In genomic region chr15:101929666-101930065, GRCm38 (mm10) we compare ENCODE assay signal across 8 mouse cellular contexts. TPM values are rescaled to one million over a fixed set of nuclear protein-coding genes. Genes with fewer than 3 reads are reported as not detected.
DNase-seq lines count a peak whose midpoint lies in the region; ATAC-seq and TF ChIP-seq lines count a peak whose summit lies in the region.

No protein-coding gene starts in this region.

- no peak overlapping the region for H3K4me3 ChIP-seq in forebrain, embryonic 14.5 days (ENCODE audit: low read depth, low read length)
- peak overlapping the region; percentile 24 for H3K4me3 ChIP-seq in kidney, embryonic 14.5 days (ENCODE audit: low read length)
- peak overlapping the region; percentile 8 for H3K4me3 ChIP-seq in lung, embryonic 15.5 days
- peak overlapping the region; percentile 29 for H3K4me3 ChIP-seq in stomach, embryonic 16.5 days (replicated peaks; ENCODE audit: low read length)

- H3K4me2 ChIP-seq in forebrain, embryonic 14.5 days (ENCODE audit: low read length), result peak overlapping the region; percentile 36
- H3K4me2 ChIP-seq in kidney, embryonic 14.5 days (replicated peaks; ENCODE audit: low read depth, low read length), result peak overlapping the region; percentile 51
- H3K4me2 ChIP-seq in lung, embryonic 15.5 days, result peak overlapping the region; percentile 42
- peak overlapping the region; percentile 48 for H3K4me2 ChIP-seq in stomach, embryonic 16.5 days (ENCODE audit: low read depth, low read length)

- no peaks in the 10 kb centered on the region for H3K36me3 ChIP-seq in forebrain, embryonic 14.5 days (ENCODE audit: control insufficient read depth, insufficient read depth, low read length)
- no peaks in the 10 kb centered on the region for H3K36me3 ChIP-seq in kidney, embryonic 14.5 days (ENCODE audit: control insufficient read depth, insufficient read depth, low read length)
- H3K36me3 ChIP-seq in lung, embryonic 15.5 days, result no peaks in the 10 kb centered on the region
- H3K36me3 ChIP-seq in stomach, embryonic 16.5 days (ENCODE audit: control insufficient read depth, insufficient read depth, low read length), result no peaks in the 10 kb centered on the region

- DNase-seq in brain, embryonic 14.5 days (ENCODE audit: low read depth), result peak; percentile 14
- DNase-seq in forebrain, embryonic 14.5 days (ENCODE audit: low spot score), result no peak
- DNase-seq in adipocyte (ENCODE audit: low spot score), result no peak
- DNase-seq in cerebellum, adult 9-10 months, result no peak
- no peak for DNase-seq in left cerebral cortex, adult 18-20 months (ENCODE audit: low spot score in 2 of 2)

- H3K4me1 ChIP-seq in forebrain, embryonic 14.5 days (ENCODE audit: control insufficient read depth, insufficient read depth, low read length), result no peaks in the 10 kb centered on the region
- peaks cover 15% of the 10 kb centered on the region for H3K4me1 ChIP-seq in kidney, embryonic 14.5 days (ENCODE audit: control insufficient read depth, insufficient read depth, low read length)
- H3K4me1 ChIP-seq in lung, embryonic 15.5 days, result peaks cover 11% of the 10 kb centered on the region; the same call in 1 of the 2 replicates
- H3K4me1 ChIP-seq in stomach, embryonic 16.5 days (ENCODE audit: control insufficient read depth, insufficient read depth, low read length), result peaks cover 16% of the 10 kb centered on the region; the same call in 1 of the 2 replicates

- no peaks in the 10 kb centered on the region for H3K9me3 ChIP-seq in forebrain, embryonic 14.5 days (replicated peaks; ENCODE audit: control insufficient read depth, low read length)
- no peaks in the 10 kb centered on the region for H3K9me3 ChIP-seq in kidney, embryonic 14.5 days (ENCODE audit: control insufficient read depth, low read length)
- no peaks in the 10 kb centered on the region for H3K9me3 ChIP-seq in lung, embryonic 15.5 days
- no peaks in the 10 kb centered on the region for H3K9me3 ChIP-seq in stomach, embryonic 16.5 days (replicated peaks; ENCODE audit: control insufficient read depth, low read length)

- no peak for TF ChIP-seq POLR2A in brain, embryonic 14.5 days (IDR thresholded peaks at IDR 0.05; ENCODE audit: borderline replicate concordance, extremely low read depth, insufficient read depth, insufficient read length, poor library complexity, severe bottlenecking)

- no peak for ATAC-seq in forebrain, embryonic 14.5 days
- ATAC-seq in kidney, embryonic 14.5 days (ENCODE audit: low FRiP score, low TSS enrichment), result no peak
- ATAC-seq in lung, embryonic 15.5 days (ENCODE audit: borderline replicate concordance, extremely low read depth, low FRiP score, low TSS enrichment), result no peak
- peak; percentile 62; the same call in 1 of the 2 replicates for ATAC-seq in stomach, embryonic 16.5 days (ENCODE audit: insufficient read depth, low FRiP score)

- H3K27ac ChIP-seq in forebrain, embryonic 14.5 days (ENCODE audit: low read depth, low read length), result no peak overlapping the region
- no peak overlapping the region for H3K27ac ChIP-seq in kidney, embryonic 14.5 days (ENCODE audit: low read depth, low read length)
- no peak overlapping the region for H3K27ac ChIP-seq in lung, embryonic 15.5 days
- H3K27ac ChIP-seq in stomach, embryonic 16.5 days (ENCODE audit: low read length), result peak overlapping the region; percentile 50

- H3K9ac ChIP-seq in forebrain, embryonic 14.5 days (ENCODE audit: low read length), result peak overlapping the region; percentile 41; the same call in 1 of the 2 replicates
- peak overlapping the region; percentile 3; the same call in 1 of the 2 replicates for H3K9ac ChIP-seq in kidney, embryonic 14.5 days (ENCODE audit: low read depth, low read length)
- H3K9ac ChIP-seq in lung, embryonic 15.5 days, result no peak overlapping the region
- H3K9ac ChIP-seq in stomach, embryonic 16.5 days (ENCODE audit: low read length), result peak overlapping the region; percentile 58

- H3K27me3 ChIP-seq in forebrain, embryonic 14.5 days (replicated peaks; ENCODE audit: control insufficient read depth, insufficient read depth, low read length), result no peaks in the 10 kb centered on the region; the same call in 1 of the 2 replicates
- no peaks in the 10 kb centered on the region for H3K27me3 ChIP-seq in kidney, embryonic 14.5 days (ENCODE audit: control insufficient read depth, insufficient read depth, low read length)
- peaks cover 10% of the 10 kb centered on the region; the same call in 1 of the 2 replicates for H3K27me3 ChIP-seq in lung, embryonic 15.5 days
- 0 out of 2 replicates have a peak, but pooled peaks cover 3% of the 10 kb centered on the region for H3K27me3 ChIP-seq in stomach, embryonic 16.5 days (ENCODE audit: control insufficient read depth, insufficient read depth, low read length)

- 4% methylated on average over 17 of the region's 17 CpGs for WGBS in forebrain, embryonic 14.5 days
- 2% methylated on average over 17 of the region's 17 CpGs for WGBS in kidney, embryonic 14.5 days
- WGBS in lung, embryonic 15.5 days, result 4% methylated on average over 17 of the region's 17 CpGs
- WGBS in stomach, embryonic 16.5 days, result 4% methylated on average over 17 of the region's 17 CpGs

- no peak for TF ChIP-seq CTCF in brain, embryonic 14.5 days (IDR thresholded peaks at IDR 0.05; ENCODE audit: borderline replicate concordance, extremely low read depth, insufficient read depth, insufficient read length)

RNA-seq across cellular contexts. Expression of gene Krt4, which starts 5.1 kb away (rescaled TPM):
- polyA plus RNA-seq in brain, embryonic 14.5 days (2012; rRNA removed), result 2.3 and 2.6 TPM in 2 replicates
- not detected in 2 replicates for polyA plus RNA-seq in forebrain, embryonic 14.5 days (2014; fragmentation: Nextera tagmentation; extraction: Ambion mirVana)
- 0.11 and 0.38 TPM in 2 replicates for polyA plus RNA-seq in kidney, embryonic 14.5 days (2014; fragmentation: Nextera tagmentation; extraction: Ambion mirVana)
- 13.3 and 18.4 TPM in 2 replicates for polyA plus RNA-seq in lung, embryonic 15.5 days (2015; fragmentation: Nextera tagmentation; extraction: Ambion mirVana)
- polyA plus RNA-seq in stomach, embryonic 16.5 days (2015; fragmentation: Nextera tagmentation; extraction: Ambion mirVana), result 2,205 and 3,875 TPM in 2 replicates
- total RNA-seq in left cerebral cortex, adult 18-20 months (2021), result not detected

RNA-seq across cellular contexts. Expression of gene Krt79, which starts 10.5 kb away (rescaled TPM):
- polyA plus RNA-seq in brain, embryonic 14.5 days (2012; rRNA removed), result 0.10 and 0.23 TPM in 2 replicates
- 0.10 and 0.27 TPM in 2 replicates for polyA plus RNA-seq in forebrain, embryonic 14.5 days (2014; fragmentation: Nextera tagmentation; extraction: Ambion mirVana)
- polyA plus RNA-seq in kidney, embryonic 14.5 days (2014; fragmentation: Nextera tagmentation; extraction: Ambion mirVana), result 0.41 and 0.49 TPM in 2 replicates
- polyA plus RNA-seq in lung, embryonic 15.5 days (2015; fragmentation: Nextera tagmentation; extraction: Ambion mirVana), result 0.97 and 1.0 TPM in 2 replicates
- 1.9 and 2.0 TPM in 2 replicates for polyA plus RNA-seq in stomach, embryonic 16.5 days (2015; fragmentation: Nextera tagmentation; extraction: Ambion mirVana)
- total RNA-seq in left cerebral cortex, adult 18-20 months (2021), result not detected

RNA-seq across cellular contexts. Expression of gene Krt78, which starts 24.4 kb away (rescaled TPM):
- 0.03 TPM in 1 of 2 replicates, not detected in the other for polyA plus RNA-seq in brain, embryonic 14.5 days (2012; rRNA removed)
- not detected in 2 replicates for polyA plus RNA-seq in forebrain, embryonic 14.5 days (2014; fragmentation: Nextera tagmentation; extraction: Ambion mirVana)
- not detected in 2 replicates for polyA plus RNA-seq in kidney, embryonic 14.5 days (2014; fragmentation: Nextera tagmentation; extraction: Ambion mirVana)
- 0.22 TPM in 1 of 2 replicates, not detected in the other for polyA plus RNA-seq in lung, embryonic 15.5 days (2015; fragmentation: Nextera tagmentation; extraction: Ambion mirVana)
- 23.6 and 43.1 TPM in 2 replicates for polyA plus RNA-seq in stomach, embryonic 16.5 days (2015; fragmentation: Nextera tagmentation; extraction: Ambion mirVana)
- not detected for total RNA-seq in left cerebral cortex, adult 18-20 months (2021)

RNA-seq across cellular contexts. Expression of gene Krt76, which starts 36.9 kb away (rescaled TPM):
- polyA plus RNA-seq in brain, embryonic 14.5 days (2012; rRNA removed), result not detected in 2 replicates
- polyA plus RNA-seq in forebrain, embryonic 14.5 days (2014; fragmentation: Nextera tagmentation; extraction: Ambion mirVana), result not detected in 2 replicates
- polyA plus RNA-seq in kidney, embryonic 14.5 days (2014; fragmentation: Nextera tagmentation; extraction: Ambion mirVana), result not detected in 2 replicates
- not detected in 2 replicates for polyA plus RNA-seq in lung, embryonic 15.5 days (2015; fragmentation: Nextera tagmentation; extraction: Ambion mirVana)
- not detected in 2 replicates for polyA plus RNA-seq in stomach, embryonic 16.5 days (2015; fragmentation: Nextera tagmentation; extraction: Ambion mirVana)
- total RNA-seq in left cerebral cortex, adult 18-20 months (2021), result not detected

Comparison
In these comparisons a context has a peak if more than half of its experiments do, and no peak if none do; other contexts are left out.
1. RNA of gene Krt4, which starts 5.1 kb away (polyA plus RNA-seq): 2,205 to 3,875 TPM in stomach, embryonic 16.5 days; 13.3 to 18.4 TPM in lung, embryonic 15.5 days, 2.3 to 2.6 TPM in brain, embryonic 14.5 days, 0.11 to 0.38 TPM in kidney, embryonic 14.5 days and not detected in forebrain, embryonic 14.5 days; every median in the first group is over 100 times any median in the second.
2. RNA of gene Krt78, which starts 24.4 kb away (polyA plus RNA-seq): 23.6 to 43.1 TPM in stomach, embryonic 16.5 days; 0.22 TPM in lung, embryonic 15.5 days, 0.03 TPM in brain, embryonic 14.5 days, not detected in forebrain, embryonic 14.5 days and not detected in kidney, embryonic 14.5 days; every median in the first group is over 10 times any median in the second.
3. Peak in every context shown above with its lines, with median percentiles within 50 percentile points of each other: H3K4me2 ChIP-seq.